In the genomic region with DNA sequence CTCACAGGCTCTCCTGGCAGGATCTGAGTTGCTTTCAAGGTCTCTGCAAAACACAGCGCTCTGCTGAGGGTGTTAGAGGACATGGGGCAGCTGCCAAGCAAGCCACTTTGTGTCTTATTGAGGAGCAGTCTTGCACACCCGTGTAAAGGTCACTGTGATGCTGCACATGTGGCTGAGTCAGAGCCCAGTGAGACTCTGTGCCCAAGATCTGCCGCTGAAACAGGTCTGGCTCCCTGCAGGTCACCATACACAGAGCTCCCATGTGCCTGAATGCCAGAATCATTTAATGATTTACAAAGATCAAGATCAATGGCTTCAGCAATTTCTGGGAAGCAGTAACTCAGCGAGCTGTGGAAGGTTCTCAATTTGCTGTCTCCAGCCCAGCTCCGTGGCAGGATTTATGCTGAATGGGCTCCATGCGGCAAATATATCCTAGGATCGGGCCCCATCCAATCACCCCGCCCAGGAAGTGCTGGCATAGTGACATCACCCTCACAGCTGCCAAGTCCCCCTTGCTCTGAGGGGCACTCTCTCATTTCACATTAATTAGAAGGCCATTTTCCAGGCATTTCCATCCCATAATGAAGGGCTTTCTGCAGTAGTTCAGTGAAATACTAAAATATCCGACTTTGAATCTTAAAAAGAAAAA, we compare ENCODE assay signal across 11 mouse cellular contexts.
DNase-seq lines count a peak whose midpoint lies in the region; ATAC-seq lines count a peak whose summit lies in the region.
"Had no signal": no experiment of that assay in that cellular context is flagged by ENCODE, and none has a peak within 500 bp of the region (broad histone marks: within the 10 kb centered on the region; RNA-seq: fewer than 3 reads in every experiment).

No protein-coding gene starts in this region.

- ATAC-seq in forebrain, embryonic 14.5 days = 0 out of 2 replicates have a peak, but pooled peaks have one; percentile 48
- ATAC-seq in forebrain, embryonic 16.5 days = 0 out of 2 replicates have a peak, but pooled peaks have one; percentile 20
- no peak for ATAC-seq in lung, embryonic 15.5 days (ENCODE audit: borderline replicate concordance, extremely low read depth, low FRiP score, low TSS enrichment)
- ATAC-seq: hindbrain, embryonic 16.5 days had no signal

- H3K36me3 ChIP-seq in forebrain, embryonic 14.5 days (ENCODE audit: control insufficient read depth, insufficient read depth, low read length) = no peaks in the 10 kb centered on the region
- no peaks in the 10 kb centered on the region for H3K36me3 ChIP-seq in forebrain, embryonic 10.5 days (replicated peaks)
- H3K36me3 ChIP-seq in forebrain, embryonic 16.5 days (ENCODE audit: control insufficient read depth, insufficient read depth) = no peaks in the 10 kb centered on the region
- H3K36me3 ChIP-seq in lung, embryonic 15.5 days = no peaks in the 10 kb centered on the region

- no peak overlapping the region for H3K9ac ChIP-seq in forebrain, embryonic 14.5 days (ENCODE audit: low read length)
- H3K9ac ChIP-seq in forebrain, embryonic 16.5 days (replicated peaks; ENCODE audit: low read depth, low read length) = no peak overlapping the region
- H3K9ac ChIP-seq in lung, embryonic 15.5 days = no peak overlapping the region
- H3K9ac ChIP-seq: liver, embryonic 14.5 days had no signal

- H3K4me1 ChIP-seq in forebrain, embryonic 14.5 days (ENCODE audit: control insufficient read depth, insufficient read depth, low read length) = peaks cover 3% of the 10 kb centered on the region; the same call in 1 of the 2 replicates
- peaks cover 8% of the 10 kb centered on the region for H3K4me1 ChIP-seq in forebrain, embryonic 10.5 days
- H3K4me1 ChIP-seq in forebrain, embryonic 16.5 days (replicated peaks; ENCODE audit: control insufficient read depth, insufficient read depth, low read length) = 0 out of 2 replicates have a peak, but pooled peaks cover 2% of the 10 kb centered on the region
- H3K4me1 ChIP-seq in lung, embryonic 15.5 days = peaks cover 8% of the 10 kb centered on the region; the same call in 1 of the 2 replicates

- H3K9me3 ChIP-seq in forebrain, embryonic 14.5 days (replicated peaks; ENCODE audit: control insufficient read depth, low read length) = no peaks in the 10 kb centered on the region
- H3K9me3 ChIP-seq in forebrain, embryonic 10.5 days = no peaks in the 10 kb centered on the region
- H3K9me3 ChIP-seq in forebrain, embryonic 16.5 days (ENCODE audit: control insufficient read depth, low read length) = no peaks in the 10 kb centered on the region
- H3K9me3 ChIP-seq in lung, embryonic 15.5 days = no peaks in the 10 kb centered on the region

- WGBS in forebrain, embryonic 14.5 days = 43% methylated on average over 9 of the region's 9 CpGs
- WGBS in forebrain, embryonic 10.5 days = 72% methylated on average over 9 of the region's 9 CpGs
- WGBS in forebrain, embryonic 16.5 days = 38% methylated on average over 9 of the region's 9 CpGs
- 34% methylated on average over 9 of the region's 9 CpGs for WGBS in lung, embryonic 15.5 days

- peak; percentile 55 for DNase-seq in forebrain, embryonic 14.5 days (ENCODE audit: low spot score)
- DNase-seq in forebrain, embryonic 10.5 days (ENCODE audit: extremely low spot score, low spot score) = no peak
- DNase-seq in MN1 (ENCODE audit: low spot score) = peak; percentile 14
- no peak for DNase-seq in right cerebral cortex, adult 18-20 months
- DNase-seq in urinary bladder, postnatal 14 days (ENCODE audit: low spot score) = no peak
- DNase-seq: heart, postnatal 14 days; spleen, adult 18-20 months had no signal

- no peaks in the 10 kb centered on the region for H3K27me3 ChIP-seq in forebrain, embryonic 14.5 days (replicated peaks; ENCODE audit: control insufficient read depth, insufficient read depth, low read length)
- peaks cover 97% of the 10 kb centered on the region for H3K27me3 ChIP-seq in forebrain, embryonic 10.5 days (ENCODE audit: poor library complexity, severe bottlenecking)
- H3K27me3 ChIP-seq in forebrain, embryonic 16.5 days (replicated peaks; ENCODE audit: control insufficient read depth, insufficient read depth, low read length) = no peaks in the 10 kb centered on the region
- peaks cover 5% of the 10 kb centered on the region; the same call in 1 of the 2 replicates for H3K27me3 ChIP-seq in lung, embryonic 15.5 days

- 0 out of 2 replicates have a peak overlapping the region, but pooled peaks have one; percentile 3 for H3K27ac ChIP-seq in forebrain, embryonic 14.5 days (ENCODE audit: low read depth, low read length)
- no peak overlapping the region for H3K27ac ChIP-seq in forebrain, embryonic 10.5 days
- H3K27ac ChIP-seq in forebrain, embryonic 16.5 days (ENCODE audit: low read length) = no peak overlapping the region
- H3K27ac ChIP-seq in lung, embryonic 15.5 days = peak overlapping the region; percentile 10; the same call in 1 of the 2 replicates
- H3K27ac ChIP-seq: liver, embryonic 14.5 days had no signal

- H3K4me2 ChIP-seq in forebrain, embryonic 14.5 days (ENCODE audit: low read length) = no peak overlapping the region
- H3K4me2 ChIP-seq in forebrain, embryonic 16.5 days (ENCODE audit: low read length) = no peak overlapping the region
- H3K4me2 ChIP-seq in lung, embryonic 15.5 days = no peak overlapping the region

- H3K4me3 ChIP-seq in forebrain, embryonic 14.5 days (ENCODE audit: low read depth, low read length) = no peak overlapping the region
- no peak overlapping the region for H3K4me3 ChIP-seq in forebrain, embryonic 10.5 days
- H3K4me3 ChIP-seq in forebrain, embryonic 16.5 days (replicated peaks; ENCODE audit: low read length) = no peak overlapping the region
- H3K4me3 ChIP-seq in lung, embryonic 15.5 days = no peak overlapping the region

Comparison
In these comparisons a context has a peak if more than half of its experiments do, and no peak if none do; other contexts are left out.
1. DNase-seq: peak in forebrain, embryonic 14.5 days (single experiment) and MN1 (single experiment); none in forebrain, embryonic 10.5 days (single experiment), right cerebral cortex, adult 18-20 months (single experiment) and urinary bladder, postnatal 14 days (single experiment).
2. H3K27ac ChIP-seq: peak in forebrain, embryonic 14.5 days (single experiment) and lung, embryonic 15.5 days (single experiment); none in forebrain, embryonic 10.5 days (single experiment) and forebrain, embryonic 16.5 days (single experiment).